Mouse (Mus musculus): ENCODE data around the gene Gm9958. TPM values are rescaled to one million over a fixed set of nuclear protein-coding genes. Genes with fewer than 3 reads are reported as not detected.

Gm9958 gene
- 2.0 and 2.8 TPM in 2 replicates for polyA plus RNA-seq (2015; fragmentation: Nextera tagmentation; extraction: Ambion mirVana)

GRCm38 (mm10) chr5:90367067-90367303 lies at the start of gene Gm9958:
Gm9958 (plus strand) TSS chr5:90367204.
- DNase-seq (no peak), ATAC-seq (ENCODE audit: low read depth) (no peak)
- Histone ChIP-seq H3K36me3 (0 out of 2 replicates have a peak, but pooled peaks cover 4% of the 10 kb centered on the region), H3K4me2 (peak within 1 kb of the TSS; percentile 88), H3K4me3 (replicated peaks) (peak within 1 kb of the TSS; percentile 95), H3K27me3 (no peaks in the 10 kb centered on the region), H3K4me1 (replicated peaks) (peaks cover 32% of the 10 kb centered on the region), H3K9me3 (replicated peaks) (no peaks in the 10 kb centered on the region), H3K27ac (peak within 1 kb of the TSS; percentile 97), H3K9ac (peak within 1 kb of the TSS; percentile 95)
- WGBS (ENCODE audit: insufficient replicate concordance): 1% methylated on average over 7 of the region's 7 CpGs

DNA sequence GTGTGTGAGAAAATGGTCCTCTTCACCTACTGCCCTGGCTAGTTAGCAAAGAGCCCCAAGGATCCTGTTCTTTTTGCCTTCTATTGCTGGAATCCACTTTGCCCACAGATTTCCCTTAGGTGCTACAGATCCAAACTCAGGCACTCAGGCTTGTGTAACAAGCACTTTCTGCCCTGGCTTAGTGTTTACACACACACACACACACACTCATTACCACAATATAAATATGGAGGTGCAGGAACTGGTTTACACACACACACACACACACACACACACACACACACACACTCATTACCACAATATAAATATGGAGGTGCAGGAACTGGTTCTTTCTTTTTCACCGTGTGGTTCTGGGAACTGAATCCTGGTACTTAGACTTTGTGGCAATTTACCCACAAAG lies 35.9 kb upstream of the Gm9958 start:
- ATAC-seq (ENCODE audit: low read depth) (no peak), DNase-seq (no peak)
- Histone ChIP-seq H3K4me1 (replicated peaks) (peaks cover 27% of the 10 kb centered on the region), H3K36me3 (no peaks in the 10 kb centered on the region), H3K4me3 (replicated peaks) (no peak overlapping the region), H3K9me3 (replicated peaks) (no peaks in the 10 kb centered on the region), H3K9ac (no peak overlapping the region), H3K27ac (no peak overlapping the region), H3K4me2 (no peak overlapping the region), H3K27me3 (no peaks in the 10 kb centered on the region)
- 69% methylated on average over 1 of the region's 1 CpGs for WGBS (ENCODE audit: insufficient replicate concordance)

DNA sequence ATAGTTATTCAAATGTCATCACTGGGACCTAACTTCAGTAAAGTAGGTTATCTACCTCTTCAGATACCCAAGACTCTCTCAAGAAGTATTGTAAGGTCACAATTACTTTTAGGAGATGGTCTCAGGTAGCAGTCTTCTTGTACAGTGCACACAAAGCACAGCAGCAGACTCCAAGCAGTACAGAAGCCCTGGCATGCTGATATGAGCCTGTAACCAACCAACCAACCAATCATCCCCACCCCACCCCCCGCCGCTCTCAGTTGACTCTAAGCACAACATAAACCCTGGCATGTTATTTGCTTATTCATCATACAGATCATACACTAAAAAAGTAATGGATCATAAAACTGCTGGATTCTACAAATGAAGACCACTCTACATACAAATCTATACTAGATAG lies 34.5 kb upstream of the Gm9958 start:
- no peaks in the 10 kb centered on the region for H3K36me3 ChIP-seq
- ATAC-seq (ENCODE audit: low read depth) (0 out of 2 replicates have a peak, but pooled peaks have one; percentile 50), DNase-seq (no peak)
- H3K27me3 ChIP-seq: no peaks in the 10 kb centered on the region
- no peaks in the 10 kb centered on the region for H3K9me3 ChIP-seq (replicated peaks)
- H3K4me1 ChIP-seq (replicated peaks): peaks cover 27% of the 10 kb centered on the region
- no peak overlapping the region for H3K27ac ChIP-seq
- H3K9ac ChIP-seq: no peak overlapping the region
- no peak overlapping the region for H3K4me3 ChIP-seq (replicated peaks)
- WGBS (ENCODE audit: insufficient replicate concordance): 63% methylated on average over 2 of the region's 2 CpGs
- H3K4me2 ChIP-seq: no peak overlapping the region

- peak; percentile 54; the same call in 1 of the 2 replicates for ATAC-seq (ENCODE audit: low read depth)
- no peaks in the 10 kb centered on the region for H3K9me3 ChIP-seq (replicated peaks)
- no peaks in the 10 kb centered on the region for H3K36me3 ChIP-seq
- peak overlapping the region; percentile 45; the same call in 1 of the 2 replicates for H3K27ac ChIP-seq
- H3K9ac ChIP-seq: no peak overlapping the region
- H3K4me2 ChIP-seq: peak overlapping the region; percentile 30
- no peaks in the 10 kb centered on the region for H3K27me3 ChIP-seq
- H3K4me1 ChIP-seq (replicated peaks): peaks cover 30% of the 10 kb centered on the region
- 52% methylated on average over 7 of the region's 7 CpGs for WGBS (ENCODE audit: insufficient replicate concordance)
- no peak for DNase-seq
- no peak overlapping the region for H3K4me3 ChIP-seq (replicated peaks)
These were observed 28.6 kb upstream of the Gm9958 start for GRCm38 (mm10) chr5:90338177-90339091.

DNA sequence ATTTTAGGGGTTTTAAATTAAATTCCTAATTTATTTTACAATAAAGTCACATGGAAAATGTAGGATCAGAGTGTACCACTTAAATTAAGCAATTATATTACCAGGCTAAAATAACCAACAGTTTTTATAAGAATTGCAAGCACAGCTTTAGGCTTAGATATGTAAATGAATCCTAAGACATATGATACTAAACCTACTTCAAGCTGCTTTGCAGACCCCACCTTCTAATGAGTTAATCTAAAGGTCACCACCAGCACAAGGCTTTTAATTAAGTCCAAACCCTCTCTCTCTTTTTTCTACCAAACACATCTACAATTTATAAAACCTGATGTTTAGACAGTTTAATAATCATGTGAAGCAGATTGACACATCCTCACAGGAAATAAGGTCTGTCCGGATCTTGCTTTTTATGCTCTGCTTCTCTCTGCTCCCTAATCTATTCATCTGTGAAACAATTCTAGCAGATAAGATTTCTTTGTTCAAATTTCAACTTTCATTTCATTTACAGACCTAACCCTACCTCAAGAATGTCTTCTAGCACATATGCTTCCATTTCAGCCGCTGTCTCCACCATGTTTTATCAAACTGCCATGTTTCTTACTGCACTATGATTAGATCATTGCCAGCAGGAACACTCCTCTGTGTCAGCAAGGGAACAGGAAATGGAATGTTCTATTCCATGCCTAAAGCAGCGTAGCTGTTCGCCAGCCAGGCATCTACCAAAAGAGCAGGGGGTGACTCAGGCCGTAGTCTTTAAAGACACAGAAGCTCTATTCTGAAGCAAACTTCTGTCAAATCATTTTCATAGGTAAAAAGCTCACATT lies 27.7 kb upstream of the Gm9958 start:
- Histone ChIP-seq H3K36me3 (no peaks in the 10 kb centered on the region), H3K4me3 (replicated peaks) (peak overlapping the region; percentile 5; the same call in 1 of the 2 replicates), H3K9ac (no peak overlapping the region), H3K4me1 (replicated peaks) (peaks cover 28% of the 10 kb centered on the region), H3K27ac (peak overlapping the region; percentile 44; the same call in 1 of the 2 replicates), H3K4me2 (peak overlapping the region; percentile 38; the same call in 1 of the 2 replicates), H3K27me3 (no peaks in the 10 kb centered on the region), H3K9me3 (replicated peaks) (no peaks in the 10 kb centered on the region)
- 15% methylated on average over 5 of the region's 5 CpGs for WGBS (ENCODE audit: insufficient replicate concordance)
- peak; percentile 74 for ATAC-seq (ENCODE audit: low read depth)
- no peak for DNase-seq

DNA sequence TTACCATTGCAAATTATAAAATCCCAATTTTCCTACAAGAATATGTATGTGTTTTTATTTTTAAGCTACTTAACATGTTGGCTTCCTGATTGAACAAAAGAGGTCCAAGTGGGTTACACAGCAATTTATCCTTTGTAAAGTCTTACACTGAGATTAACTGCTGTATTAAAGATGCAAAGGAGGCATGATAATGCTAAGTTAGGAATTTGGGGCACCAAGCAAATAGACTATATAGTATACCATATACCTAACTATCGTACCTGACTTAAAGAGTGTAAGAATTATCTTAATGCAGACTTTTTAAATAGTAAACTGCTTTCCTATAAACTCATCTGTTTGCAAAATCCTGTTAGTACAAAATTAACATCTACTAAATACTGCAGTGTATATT lies 27.1 kb upstream of the Gm9958 start:
- H3K36me3 ChIP-seq: no peaks in the 10 kb centered on the region
- H3K4me3 ChIP-seq (replicated peaks): no peak overlapping the region
- H3K4me1 ChIP-seq (replicated peaks): peaks cover 28% of the 10 kb centered on the region
- H3K9me3 ChIP-seq (replicated peaks): no peaks in the 10 kb centered on the region
- H3K27me3 ChIP-seq: no peaks in the 10 kb centered on the region
- 67% methylated on average over 1 of the region's 1 CpGs for WGBS (ENCODE audit: insufficient replicate concordance)
- no peak overlapping the region; the same call in 1 of the 2 replicates for H3K4me2 ChIP-seq
- no peak overlapping the region for H3K9ac ChIP-seq
- no peak for DNase-seq
- no peak overlapping the region for H3K27ac ChIP-seq
- no peak for ATAC-seq (ENCODE audit: low read depth)

GRCm38 (mm10) chr5:90340847-90341246 lies 26.2 kb upstream of the Gm9958 start:
- no peaks in the 10 kb centered on the region for H3K27me3 ChIP-seq
- no peak overlapping the region for H3K27ac ChIP-seq
- DNase-seq: no peak
- peaks cover 29% of the 10 kb centered on the region for H3K4me1 ChIP-seq (replicated peaks)
- H3K9ac ChIP-seq: no peak overlapping the region
- H3K9me3 ChIP-seq (replicated peaks): no peaks in the 10 kb centered on the region
- H3K4me2 ChIP-seq: no peak overlapping the region
- no peaks in the 10 kb centered on the region for H3K36me3 ChIP-seq
- 67% methylated on average over 4 of the region's 4 CpGs for WGBS (ENCODE audit: insufficient replicate concordance)
- no peak overlapping the region for H3K4me3 ChIP-seq (replicated peaks)
- ATAC-seq (ENCODE audit: low read depth): no peak

GRCm38 (mm10) chr5:90346877-90347276 lies 20.1 kb upstream of the Gm9958 start:
- DNase-seq: no peak
- peaks cover 12% of the 10 kb centered on the region for H3K36me3 ChIP-seq
- H3K4me2 ChIP-seq: no peak overlapping the region
- 45% methylated on average over 3 of the region's 3 CpGs for WGBS (ENCODE audit: insufficient replicate concordance)
- peaks cover 23% of the 10 kb centered on the region for H3K4me1 ChIP-seq (replicated peaks)
- no peak overlapping the region for H3K9ac ChIP-seq
- no peaks in the 10 kb centered on the region for H3K9me3 ChIP-seq (replicated peaks)
- H3K27ac ChIP-seq: no peak overlapping the region
- no peak overlapping the region for H3K4me3 ChIP-seq (replicated peaks)
- peak; percentile 76 for ATAC-seq (ENCODE audit: low read depth)
- no peaks in the 10 kb centered on the region for H3K27me3 ChIP-seq

GRCm38 (mm10) chr5:90353552-90354317 lies 13.3 kb upstream of the Gm9958 start:
- Histone ChIP-seq H3K27ac (no peak overlapping the region), H3K4me1 (replicated peaks) (peaks cover 58% of the 10 kb centered on the region), H3K4me2 (no peak overlapping the region), H3K9ac (no peak overlapping the region), H3K9me3 (replicated peaks) (no peaks in the 10 kb centered on the region), H3K27me3 (no peaks in the 10 kb centered on the region), H3K36me3 (peaks cover 25% of the 10 kb centered on the region), H3K4me3 (replicated peaks) (no peak overlapping the region)
- DNase-seq: no peak
- WGBS (ENCODE audit: insufficient replicate concordance): 72% methylated on average over 4 of the region's 4 CpGs
- ATAC-seq (ENCODE audit: low read depth): peak; percentile 81

DNA sequence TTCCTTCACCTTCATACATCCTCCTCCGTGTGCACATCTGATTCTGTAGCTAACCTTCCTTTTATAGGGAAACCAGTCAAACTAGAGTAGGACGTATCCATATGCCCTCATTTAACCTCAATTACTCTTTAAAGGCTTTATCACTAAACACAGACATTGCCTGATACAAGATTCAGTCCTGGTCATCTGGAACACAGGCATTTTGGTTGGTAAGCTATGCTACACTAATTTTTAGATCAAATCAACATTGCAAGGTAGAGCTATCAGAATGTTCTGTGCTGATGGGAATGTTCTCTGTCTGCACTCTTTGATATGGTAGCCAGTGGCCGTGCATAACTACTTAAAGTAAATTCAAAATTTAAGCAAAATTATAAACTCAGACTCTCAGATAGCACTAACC lies 11.2 kb upstream of the Gm9958 start:
- DNase-seq (no peak), ATAC-seq (ENCODE audit: low read depth) (peak; percentile 66)
- H3K4me2 ChIP-seq: no peak overlapping the region
- peaks cover 56% of the 10 kb centered on the region for H3K4me1 ChIP-seq (replicated peaks)
- H3K4me3 ChIP-seq (replicated peaks): no peak overlapping the region
- WGBS (ENCODE audit: insufficient replicate concordance): 26% methylated on average over 3 of the region's 3 CpGs
- H3K27ac ChIP-seq: no peak overlapping the region
- H3K9ac ChIP-seq: no peak overlapping the region
- H3K9me3 ChIP-seq (replicated peaks): no peaks in the 10 kb centered on the region
- H3K36me3 ChIP-seq: peaks cover 33% of the 10 kb centered on the region
- H3K27me3 ChIP-seq: no peaks in the 10 kb centered on the region

DNA sequence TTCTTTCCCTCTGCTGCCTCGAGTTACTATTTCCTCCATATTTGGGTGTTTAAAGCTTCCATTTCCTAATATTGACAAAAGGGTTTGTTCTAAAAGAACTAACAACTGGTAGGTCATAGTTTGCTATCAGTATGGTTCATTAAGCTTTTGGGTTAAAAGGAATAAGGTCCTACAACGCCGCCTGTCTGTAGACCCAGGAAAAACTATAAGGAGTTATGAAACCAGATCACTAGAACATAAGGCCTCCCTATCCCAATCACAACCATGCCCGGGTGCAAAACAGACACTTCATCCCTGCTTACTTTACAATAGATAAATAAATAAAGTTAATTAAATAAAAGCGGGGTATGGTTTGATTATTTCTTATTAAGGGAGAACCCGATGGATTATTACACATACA lies 2.5 kb upstream of the Gm9958 start:
- 1% methylated on average over 6 of the region's 6 CpGs for WGBS (ENCODE audit: insufficient replicate concordance)
- DNase-seq (peak; percentile 58), ATAC-seq (ENCODE audit: low read depth) (no peak)
- no peaks in the 10 kb centered on the region for H3K27me3 ChIP-seq
- H3K4me3 ChIP-seq (replicated peaks): peak overlapping the region; percentile 95
- H3K4me2 ChIP-seq: peak overlapping the region; percentile 88
- H3K9me3 ChIP-seq (replicated peaks): no peaks in the 10 kb centered on the region
- peak overlapping the region; percentile 95 for H3K9ac ChIP-seq
- H3K27ac ChIP-seq: peak overlapping the region; percentile 97
- H3K36me3 ChIP-seq: peaks cover 11% of the 10 kb centered on the region
- H3K4me1 ChIP-seq (replicated peaks): peaks cover 37% of the 10 kb centered on the region

All from liver, embryonic 13.5 days (tissue).